Mouse (Mus musculus) hindbrain, embryonic 14.5 days (tissue): ENCODE measurements around the gene Ctsa. TPM values are rescaled to one million over a fixed set of nuclear protein-coding genes. Genes with fewer than 3 reads are reported as not detected.
"Not testable (repeated sequence)": the region's sequence is repeated elsewhere in the genome, so short reads cannot be mapped to it uniquely, and the experiment has no call there.

Experiments
- ATAC-seq: fragments of 200-750 bp; cut with Nextera tagmentation; 2 replicates; pipeline ENCODE4 v1.8.0; 2017; ENCODE audit warnings: moderate number of reproducible peaks, mild to moderate bottlenecking, moderate TSS enrichment, moderate library complexity; ENCODE audit not compliant: low FRiP score
- DNase-seq: peaks from one replicate; pipeline ENCODE4 v3.0.0-alpha.2; 2015; ENCODE audit warnings: low spot score
- H3K27ac ChIP-seq: fragments of 300-500 bp; sonication (generic); 2 replicates; pipeline ENCODE4 v1.5.1; 2014; ENCODE audit warnings: mild to moderate bottlenecking, moderate library complexity
- H3K27me3 ChIP-seq: fragments of 300-500 bp; sonication (generic); 2 replicates; pipeline ENCODE4 v1.6.1; 2014; ENCODE audit warnings: mild to moderate bottlenecking, low read length, mixed read lengths; ENCODE audit not compliant: control insufficient read depth, insufficient read depth
- H3K36me3 ChIP-seq: fragments of 300-500 bp; sonication (generic); replicated peaks from 2 replicates; pipeline ENCODE4 v1.6.1; 2014; ENCODE audit not compliant: control insufficient read depth, insufficient read depth
- H3K4me1 ChIP-seq: fragments of 300-500 bp; sonication (generic); replicated peaks from 2 replicates; pipeline ENCODE4 v1.6.1; 2014; ENCODE audit warnings: antibody characterized with exemption, low read length, mixed read lengths; ENCODE audit not compliant: control insufficient read depth, insufficient read depth
- H3K4me2 ChIP-seq: fragments of 300-500 bp; sonication (generic); replicated peaks from 2 replicates; pipeline ENCODE4 v1.6.1; 2014; ENCODE audit warnings: mild to moderate bottlenecking, moderate library complexity
- H3K4me3 ChIP-seq: fragments of 300-500 bp; sonication (generic); replicated peaks from 2 replicates; pipeline ENCODE4 v1.5.1; 2014; ENCODE audit warnings: mild to moderate bottlenecking, low read length
- H3K9ac ChIP-seq: fragments of 300-500 bp; sonication (generic); 2 replicates; pipeline ENCODE4 v1.6.1; 2014
- H3K9me3 ChIP-seq: fragments of 300-500 bp; sonication (generic); 2 replicates; pipeline ENCODE4 v1.6.1; 2016; ENCODE audit warnings: low read length; ENCODE audit not compliant: control insufficient read depth
- WGBS: fragments of 180-500 bp; shearing (Covaris S2); extraction: QIAGEN DNeasy Blood & Tissue Kit; methylation state at CpG from one replicate; pipeline ENCODE4 v1.1.7; 2014; 5-methylcytosine and 5-hydroxymethylcytosine counted together
- polyA plus RNA-seq: library from polyadenylated mRNA; unstranded; fragments of >200 nt; fragmentation: Nextera tagmentation; extraction: Ambion mirVana; gene quantifications from 2 replicates; pipeline ENCODE4 v1.2.1, GENCODE M21; 2014

Gene Ctsa
- polyA plus RNA-seq, 1 experiment from 2014 or later, result 89.6 TPM

GRCm38 (mm10) chr2:164856309-164857100 lies 23.8 kb downstream of the Ctsa start:
- H3K4me3 ChIP-seq, result peak overlapping the region; percentile 44
- peaks cover 20% of the 10 kb centered on the region for H3K4me1 ChIP-seq
- 0 out of 2 replicates have a peak overlapping the region, but pooled peaks have one; percentile 20 for H3K27ac ChIP-seq
- ATAC-seq (no peak; the same call in 1 of the 2 replicates), DNase-seq (no peak)
- H3K9me3 ChIP-seq, result no peaks in the 10 kb centered on the region
- WGBS, result 2% methylated on average over 42 of the region's 42 CpGs
- H3K27me3 ChIP-seq, result peaks cover 34% of the 10 kb centered on the region
- no peaks in the 10 kb centered on the region for H3K36me3 ChIP-seq
- H3K4me2 ChIP-seq, result peak overlapping the region; percentile 95
- H3K9ac ChIP-seq, result peak overlapping the region; percentile 51

DNA sequence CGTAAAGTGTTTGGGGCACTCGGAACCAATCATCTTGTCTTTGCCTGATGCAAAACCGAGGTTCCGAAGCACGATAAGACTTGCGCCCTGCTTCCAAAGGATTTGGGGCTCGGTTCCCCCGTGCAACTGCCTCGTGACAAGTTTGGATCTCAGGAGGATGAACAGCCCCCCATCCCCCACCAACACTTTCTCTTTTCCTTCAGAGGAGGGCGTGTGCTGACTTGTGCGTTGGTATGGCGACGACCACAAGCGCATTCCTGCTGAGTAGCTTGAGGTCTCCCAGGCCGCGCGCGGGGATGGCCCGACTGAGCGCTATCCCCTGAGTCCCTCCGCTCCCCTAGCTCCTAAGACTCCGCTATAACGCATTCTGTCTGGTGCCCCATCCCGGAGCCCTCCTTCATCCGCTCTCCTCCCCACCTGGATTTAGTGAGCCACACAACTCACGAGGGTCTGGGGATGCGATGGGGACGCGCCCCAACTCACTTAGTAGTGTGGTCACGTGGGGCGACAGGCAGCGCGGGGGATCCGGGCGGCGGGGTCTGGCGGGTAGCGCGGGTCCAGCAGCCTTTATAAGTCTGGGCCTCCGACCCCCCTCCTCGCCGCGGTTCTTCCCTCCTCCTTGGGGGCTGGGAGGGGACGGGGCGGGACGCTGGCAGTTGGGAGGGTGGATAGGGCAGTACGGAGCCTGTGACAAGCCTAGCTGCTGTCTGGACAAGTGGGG lies 24.6 kb downstream of the Ctsa start, which contains the start of gene Pltp:
TSS of gene Pltp (minus strand) at position 611 of the 721 bp plus-strand sequence.
- ATAC-seq (peak; percentile 82), DNase-seq (no peak)
- peaks cover 20% of the 10 kb centered on the region for H3K4me1 ChIP-seq
- H3K36me3 ChIP-seq, result no peaks in the 10 kb centered on the region
- H3K9ac ChIP-seq, result peak within 1 kb of the TSS; percentile 51
- H3K27ac ChIP-seq, result peak within 1 kb of the TSS; percentile 59; the same call in 1 of the 2 replicates
- H3K9me3 ChIP-seq, result no peaks in the 10 kb centered on the region
- H3K4me3 ChIP-seq, result peak within 1 kb of the TSS; percentile 44
- peak within 1 kb of the TSS; percentile 95 for H3K4me2 ChIP-seq
- WGBS, result under 1% methylated on average over 42 of the region's 47 CpGs
- H3K27me3 ChIP-seq, result peaks cover 34% of the 10 kb centered on the region

DNA sequence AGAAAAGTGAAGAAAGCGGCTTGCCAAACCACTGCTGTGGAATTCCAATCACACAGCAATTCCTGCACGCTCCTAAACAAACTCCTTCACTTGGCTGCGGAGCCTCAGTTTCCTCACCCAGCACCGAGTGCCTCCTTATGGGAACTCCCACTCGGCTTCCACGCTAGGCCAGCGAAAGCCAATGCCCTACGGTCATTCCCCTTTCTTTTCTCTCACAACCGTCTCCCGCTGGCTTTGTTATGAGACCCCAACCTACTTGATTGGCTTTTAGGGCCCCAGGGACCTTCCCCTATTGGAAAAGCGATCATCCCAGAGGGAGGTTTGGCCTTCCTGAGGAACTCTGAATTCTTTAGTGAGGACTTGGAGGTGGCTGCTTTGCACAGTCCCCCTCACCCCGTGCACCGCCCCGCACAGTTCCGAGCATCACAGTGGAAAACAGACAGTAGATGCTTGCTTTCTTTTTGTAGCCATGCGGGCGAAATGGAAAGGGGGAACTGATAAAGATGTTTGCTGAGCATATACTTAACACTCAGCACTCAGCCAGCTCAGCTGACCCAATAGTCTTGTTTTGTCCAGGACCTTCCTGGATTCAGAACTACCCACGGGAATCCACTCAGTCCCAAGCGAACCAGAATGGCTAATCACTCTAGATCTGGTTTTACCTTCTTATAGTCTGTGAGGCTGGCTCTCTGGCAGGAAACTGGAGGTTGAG lies 25.3 kb downstream of the Ctsa start:
- Histone ChIP-seq H3K9me3 (no peaks in the 10 kb centered on the region), H3K9ac (peak overlapping the region; percentile 51), H3K4me2 (peak overlapping the region; percentile 95), H3K36me3 (no peaks in the 10 kb centered on the region), H3K27me3 (peaks cover 34% of the 10 kb centered on the region), H3K4me3 (peak overlapping the region; percentile 44), H3K4me1 (peaks cover 20% of the 10 kb centered on the region), H3K27ac (peak overlapping the region; percentile 59; the same call in 1 of the 2 replicates)
- no peak; the same call in 1 of the 2 replicates for ATAC-seq
- DNase-seq, result no peak
- WGBS, result 1% methylated on average over 19 of the region's 19 CpGs

- Histone ChIP-seq H3K4me2 (no peak overlapping the region), H3K27ac (no peak overlapping the region), H3K4me3 (no peak overlapping the region), H3K36me3 (no peaks in the 10 kb centered on the region), H3K4me1 (peaks cover 20% of the 10 kb centered on the region), H3K27me3 (peaks cover 34% of the 10 kb centered on the region), H3K9ac (no peak overlapping the region), H3K9me3 (no peaks in the 10 kb centered on the region)
- 48% methylated on average over 2 of the region's 2 CpGs for WGBS
- no peak for ATAC-seq
- no peak for DNase-seq
Measured at GRCm38 (mm10) chr2:164859155-164859554, 26.5 kb downstream of the Ctsa start.

- ATAC-seq (no peak), DNase-seq (no peak)
- H3K27me3 ChIP-seq, result peaks cover 34% of the 10 kb centered on the region
- no peak overlapping the region for H3K4me2 ChIP-seq
- WGBS, result 60% methylated on average over 9 of the region's 9 CpGs
- no peaks in the 10 kb centered on the region for H3K9me3 ChIP-seq
- peaks cover 20% of the 10 kb centered on the region for H3K4me1 ChIP-seq
- no peak overlapping the region for H3K4me3 ChIP-seq
- no peak overlapping the region for H3K27ac ChIP-seq
- no peaks in the 10 kb centered on the region for H3K36me3 ChIP-seq
- no peak overlapping the region for H3K9ac ChIP-seq
Measured at GRCm38 (mm10) chr2:164859640-164860432, 27.2 kb downstream of the Ctsa start.

GRCm38 (mm10) chr2:164861094-164861493 lies 28.4 kb downstream of the Ctsa start:
- Histone ChIP-seq H3K9ac (no peak overlapping the region), H3K27ac (no peak overlapping the region), H3K36me3 (no peaks in the 10 kb centered on the region), H3K4me2 (no peak overlapping the region), H3K9me3 (no peaks in the 10 kb centered on the region), H3K27me3 (peaks cover 26% of the 10 kb centered on the region), H3K4me1 (peaks cover 20% of the 10 kb centered on the region), H3K4me3 (no peak overlapping the region)
- DNase-seq, result no peak
- ATAC-seq, result no peak
- 77% methylated on average over 4 of the region's 4 CpGs for WGBS

DNA sequence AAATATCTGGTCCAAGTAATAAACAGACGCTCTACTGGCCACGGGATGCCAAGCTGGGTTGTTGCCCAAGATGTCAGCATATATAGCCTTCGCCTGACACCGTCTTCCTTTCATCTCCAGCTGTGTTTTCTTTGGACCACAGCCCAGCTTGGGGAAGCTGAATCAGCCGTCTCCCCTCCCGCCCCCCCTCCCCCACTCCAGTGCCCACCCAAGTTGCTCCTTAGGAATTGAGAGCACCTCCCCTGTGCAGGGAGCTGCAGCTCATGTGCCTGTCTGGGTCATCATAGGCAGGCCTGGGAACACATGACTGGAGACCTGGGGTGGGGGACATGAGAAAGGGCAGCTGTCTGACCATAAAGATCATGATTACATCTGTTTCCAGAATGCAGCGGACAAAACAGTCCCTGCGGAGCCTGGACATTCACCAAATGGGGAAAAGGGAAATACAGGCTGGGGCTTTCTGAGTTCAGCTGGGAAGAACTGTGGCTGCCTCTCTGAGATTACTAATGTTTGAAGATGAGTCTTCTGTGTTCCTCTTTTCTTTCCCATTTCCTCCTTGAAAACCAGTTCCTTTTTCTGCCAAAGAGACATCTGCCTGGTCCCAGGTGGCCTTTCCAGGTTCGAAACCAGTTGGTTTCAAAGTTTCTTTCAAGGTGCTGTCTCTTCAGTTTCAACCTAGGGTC lies 29.6 kb downstream of the Ctsa start:
- 46% methylated on average over 9 of the region's 9 CpGs for WGBS
- H3K9me3 ChIP-seq, result no peaks in the 10 kb centered on the region
- peak; percentile 41; the same call in 1 of the 2 replicates for ATAC-seq
- peak; percentile 79 for DNase-seq
- H3K27me3 ChIP-seq, result peaks cover 14% of the 10 kb centered on the region
- peaks cover 8% of the 10 kb centered on the region for H3K4me1 ChIP-seq
- H3K9ac ChIP-seq, result no peak overlapping the region
- H3K4me2 ChIP-seq, result no peak overlapping the region
- H3K27ac ChIP-seq, result peak overlapping the region; percentile 66
- H3K4me3 ChIP-seq, result no peak overlapping the region
- H3K36me3 ChIP-seq, result no peaks in the 10 kb centered on the region

DNA sequence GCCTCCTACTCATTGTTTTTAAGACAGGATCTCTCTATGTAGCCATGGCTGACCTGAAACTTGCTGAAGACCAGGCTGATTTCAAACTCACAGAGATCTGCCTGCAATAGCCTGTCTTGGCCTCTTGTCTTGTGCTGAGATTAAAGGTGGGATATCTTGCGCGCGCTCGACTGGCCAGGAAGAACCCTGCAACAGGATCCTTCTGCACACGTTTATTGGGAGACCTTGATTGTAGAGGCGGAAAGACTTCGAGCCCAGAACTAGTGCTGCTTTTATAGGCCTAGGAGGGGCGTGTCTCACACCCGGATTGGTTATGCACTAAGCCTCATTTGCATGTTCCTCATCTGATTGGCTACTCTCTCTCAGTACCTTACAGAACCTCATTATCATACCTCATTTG lies 30.7 kb downstream of the Ctsa start:
- H3K9ac ChIP-seq, DNase-seq, H3K4me2 ChIP-seq, H3K4me3 ChIP-seq, H3K9me3 ChIP-seq, H3K36me3 ChIP-seq, H3K27ac ChIP-seq, H3K4me1 ChIP-seq, ATAC-seq, H3K27me3 ChIP-seq: not testable (repeated sequence)
- 95% methylated on average over 7 of the region's 9 CpGs for WGBS
